Mouse (Mus musculus) bone marrow, adult 2 months (tissue): ENCODE data around the gene Slco1a5. TPM values are rescaled to one million over a fixed set of nuclear protein-coding genes. Genes with fewer than 3 reads are reported as not detected.

Source experiments
- H3K27ac ChIP-seq: fragments of 200-500 bp; 2 replicates; pipeline ENCODE4 v1.5.1; 2012; ENCODE audit warnings: low read depth, mild to moderate bottlenecking, control low read depth, inconsistent platforms, low read length; ENCODE audit not compliant: control insufficient read depth, poor library complexity, insufficient read depth
- H3K4me1 ChIP-seq: fragments of 200-500 bp; 2 replicates; pipeline ENCODE4 v1.6.1; 2011; ENCODE audit warnings: low read length; ENCODE audit not compliant: control insufficient read depth, insufficient read depth
- H3K4me3 ChIP-seq: fragments of 200-500 bp; replicated peaks from 2 replicates; pipeline ENCODE3; 2011; ENCODE audit warnings: mild to moderate bottlenecking, low read depth, low read length, control low read depth; ENCODE audit not compliant: control insufficient read depth
- CTCF ChIP-seq: fragments of 200-500 bp; IDR thresholded peaks from 2 replicates; pipeline ENCODE4 v1.5.1; 2011; ENCODE audit warnings: low read length, control low read depth; ENCODE audit not compliant: control insufficient read depth, insufficient read depth
- POLR2A ChIP-seq: fragments of 200-500 bp; IDR thresholded peaks from 2 replicates; pipeline ENCODE4 v1.6.1; 2011; ENCODE audit warnings: low read depth, mild to moderate bottlenecking, control low read depth, low read length, borderline replicate concordance; ENCODE audit not compliant: control insufficient read depth
- WGBS: fragments of 180-500 bp; shearing (Covaris S2); methylation state at CpG from one replicate; pipeline ENCODE4 v1.1.7; 2018; 5-methylcytosine and 5-hydroxymethylcytosine counted together
- polyA plus RNA-seq: library from polyadenylated mRNA; stranded (reverse); fragments of >200 nt; gene quantifications from 2 replicates; pipeline ENCODE4 v1.2.4, GENCODE M21; 2011; ENCODE audit warnings: low replicate concordance; ENCODE audit not compliant: missing spikeins, insufficient read depth, insufficient read length

Slco1a5 gene
- polyA plus RNA-seq, 1 experiment: 0.62 TPM

GRCm38 (mm10) chr6:142187426-142187825 is 135.4 kb downstream of the Slco1a5 start:
- no peak overlapping the region for H3K27ac ChIP-seq
- 79% methylated on average over 3 of the region's 3 CpGs for WGBS
- no peak overlapping the region for H3K4me3 ChIP-seq
- H3K4me1 ChIP-seq: no peaks in the 10 kb centered on the region
- TF ChIP-seq CTCF (no peak), POLR2A (no peak)

GRCm38 (mm10) chr6:142185868-142186415 is 136.8 kb downstream of the Slco1a5 start:
- Histone ChIP-seq H3K27ac (no peak overlapping the region), H3K4me1 (no peaks in the 10 kb centered on the region), H3K4me3 (no peak overlapping the region)
- 67% methylated on average over 2 of the region's 2 CpGs for WGBS
- TF ChIP-seq CTCF (no peak), POLR2A (no peak)

Other genes with a start within 250 kb of the Slco1a5 start
- not detected in 2 replicates for gene Slco1a6, start 114.5 kb downstream of the Slco1a5 start, polyA plus RNA-seq
- gene Iapp, start 24.6 kb downstream of the Slco1a5 start, polyA plus RNA-seq: not detected in 2 replicates
- 2.5 and 5.2 TPM in 2 replicates for gene Pyroxd1, start 22.7 kb upstream of the Slco1a5 start, polyA plus RNA-seq
- gene Recql, start 64.1 kb upstream of the Slco1a5 start, polyA plus RNA-seq: 47.4 and 59.3 TPM in 2 replicates
- 9.3 and 13.2 TPM in 2 replicates for gene Golt1b, start 64.2 kb upstream of the Slco1a5 start, polyA plus RNA-seq
- gene Spx, start 90.5 kb upstream of the Slco1a5 start, polyA plus RNA-seq: not detected in 2 replicates
- gene Gys2, start 150.1 kb upstream of the Slco1a5 start, polyA plus RNA-seq: 8.2 TPM in 1 of 2 replicates, not detected in the other
- 6.4 and 46.9 TPM in 2 replicates for gene Ldhb, start 185.0 kb upstream of the Slco1a5 start, polyA plus RNA-seq
- gene Kcnj8, start 248.6 kb upstream of the Slco1a5 start, polyA plus RNA-seq: 1.7 and 1.8 TPM in 2 replicates